Mouse (Mus musculus): Measurements from ENCODE around the gene Zbtb39. TPM values are rescaled to one million over a fixed set of nuclear protein-coding genes. Genes with fewer than 3 reads are reported as not detected.
A peak's percentile ranks its signal among the peaks of the same experiment; 100 is the strongest.
"Not testable (repeated sequence)": the region's sequence is repeated elsewhere in the genome, so short reads cannot be mapped to it uniquely, and the experiment has no call there.

Gene Zbtb39
- polyA plus RNA-seq, 1 experiment from 2014 or later = 0.70 TPM

GRCm38 (mm10) chr10:127759181-127760110, 20.1 kb downstream of the Zbtb39 start, which contains the start of the genes Rdh1 and Rdh16f1:
Gene Rdh1, plus strand, starts transcription at chr10:127759721.
Gene Rdh16f1, plus strand, starts transcription at chr10:127759787.
- H3K27ac ChIP-seq (ENCODE audit: low read length) = peak within 1 kb of the TSS; percentile 59
- H3K9ac ChIP-seq (ENCODE audit: low read depth, low read length) = no peak within 1 kb of the TSS
- H3K4me2 ChIP-seq (ENCODE audit: low read depth, low read length) = no peak within 1 kb of the TSS
- ATAC-seq (ENCODE audit: low read depth) = 0 out of 2 replicates have a peak, but pooled peaks have one; percentile 20
- peaks cover 12% of the 10 kb centered on the region for H3K4me1 ChIP-seq (ENCODE audit: control insufficient read depth, low read depth, low read length)
- no peaks in the 10 kb centered on the region for H3K9me3 ChIP-seq (replicated peaks; ENCODE audit: control insufficient read depth, low read length)
- no peak within 1 kb of the TSS for H3K4me3 ChIP-seq (ENCODE audit: low read depth, low read length)
- no peaks in the 10 kb centered on the region for H3K27me3 ChIP-seq (ENCODE audit: control insufficient read depth, insufficient read depth, low read depth, low read length)
- H3K36me3 ChIP-seq (ENCODE audit: control insufficient read depth, insufficient read depth) = no peaks in the 10 kb centered on the region
- WGBS (ENCODE audit: insufficient replicate concordance) = 50% methylated on average over 9 of the region's 9 CpGs

- ATAC-seq (ENCODE audit: low read depth); H3K9me3 ChIP-seq (replicated peaks; ENCODE audit: control insufficient read depth, low read length); H3K27ac ChIP-seq (ENCODE audit: low read length); H3K4me2 ChIP-seq (ENCODE audit: low read depth, low read length); H3K27me3 ChIP-seq (ENCODE audit: control insufficient read depth, insufficient read depth, low read depth, low read length); H3K36me3 ChIP-seq (ENCODE audit: control insufficient read depth, insufficient read depth); H3K4me1 ChIP-seq (ENCODE audit: control insufficient read depth, low read depth, low read length); H3K4me3 ChIP-seq (ENCODE audit: low read depth, low read length); H3K9ac ChIP-seq (ENCODE audit: low read depth, low read length): not testable (repeated sequence)
- 57% methylated on average over 10 of the region's 10 CpGs for WGBS (ENCODE audit: insufficient replicate concordance)
Observed at GRCm38 (mm10) chr10:127762926-127763325, 23.6 kb downstream of the Zbtb39 start.

- peak; percentile 81 for ATAC-seq (ENCODE audit: low read depth)
- H3K27me3 ChIP-seq (ENCODE audit: control insufficient read depth, insufficient read depth, low read depth, low read length) = no peaks in the 10 kb centered on the region
- H3K4me3 ChIP-seq (ENCODE audit: low read depth, low read length) = no peak overlapping the region
- no peaks in the 10 kb centered on the region for H3K9me3 ChIP-seq (replicated peaks; ENCODE audit: control insufficient read depth, low read length)
- H3K4me2 ChIP-seq (ENCODE audit: low read depth, low read length) = no peak overlapping the region
- H3K9ac ChIP-seq (ENCODE audit: low read depth, low read length) = no peak overlapping the region
- H3K4me1 ChIP-seq (ENCODE audit: control insufficient read depth, low read depth, low read length) = no peaks in the 10 kb centered on the region; the same call in 1 of the 2 replicates
- H3K27ac ChIP-seq (ENCODE audit: low read length) = peak overlapping the region; percentile 69; the same call in 1 of the 2 replicates
- H3K36me3 ChIP-seq (ENCODE audit: control insufficient read depth, insufficient read depth) = no peaks in the 10 kb centered on the region
- WGBS (ENCODE audit: insufficient replicate concordance) = 52% methylated on average over 12 of the region's 12 CpGs
Observed at GRCm38 (mm10) chr10:127763914-127764680, 24.8 kb downstream of the Zbtb39 start.

- Histone ChIP-seq H3K9me3 (replicated peaks; ENCODE audit: control insufficient read depth, low read length) (no peaks in the 10 kb centered on the region), H3K4me3 (ENCODE audit: low read depth, low read length) (no peak overlapping the region), H3K36me3 (ENCODE audit: control insufficient read depth, insufficient read depth) (no peaks in the 10 kb centered on the region), H3K4me1 (ENCODE audit: control insufficient read depth, low read depth, low read length) (no peaks in the 10 kb centered on the region), H3K4me2 (ENCODE audit: low read depth, low read length) (no peak overlapping the region), H3K27me3 (ENCODE audit: control insufficient read depth, insufficient read depth, low read depth, low read length) (no peaks in the 10 kb centered on the region), H3K27ac (ENCODE audit: low read length) (no peak overlapping the region), H3K9ac (ENCODE audit: low read depth, low read length) (no peak overlapping the region)
- no peak for ATAC-seq (ENCODE audit: low read depth)
- WGBS (ENCODE audit: insufficient replicate concordance) = 63% methylated on average over 1 of the region's 1 CpGs
Observed at GRCm38 (mm10) chr10:127766564-127766963, 27.2 kb downstream of the Zbtb39 start.

- peak; percentile 39; the same call in 1 of the 2 replicates for ATAC-seq (ENCODE audit: low read depth)
Observed at GRCm38 (mm10) chr10:127776011-127776410, 36.7 kb downstream of the Zbtb39 start, which contains the start of gene Rdh9. Gene Rdh9, plus strand, starts transcription at chr10:127776386.

GRCm38 (mm10) chr10:127782321-127782720, 43.0 kb downstream of the Zbtb39 start:
- H3K9me3 ChIP-seq (replicated peaks; ENCODE audit: control insufficient read depth, low read length); H3K27me3 ChIP-seq (ENCODE audit: control insufficient read depth, insufficient read depth, low read depth, low read length); H3K9ac ChIP-seq (ENCODE audit: low read depth, low read length); H3K27ac ChIP-seq (ENCODE audit: low read length); H3K4me3 ChIP-seq (ENCODE audit: low read depth, low read length); H3K4me1 ChIP-seq (ENCODE audit: control insufficient read depth, low read depth, low read length); H3K4me2 ChIP-seq (ENCODE audit: low read depth, low read length); ATAC-seq (ENCODE audit: low read depth); H3K36me3 ChIP-seq (ENCODE audit: control insufficient read depth, insufficient read depth): not testable (repeated sequence)
- WGBS (ENCODE audit: insufficient replicate concordance) = 82% methylated on average over 17 of the region's 17 CpGs

More at GRCm38 (mm10) chr10:127776011-127776410, 36.7 kb downstream of the Zbtb39 start, which contains the start of gene Rdh9:
- Histone ChIP-seq H3K9me3 (replicated peaks; ENCODE audit: control insufficient read depth, low read length) (no peaks in the 10 kb centered on the region), H3K4me3 (ENCODE audit: low read depth, low read length) (no peak within 1 kb of the TSS), H3K4me1 (ENCODE audit: control insufficient read depth, low read depth, low read length) (no peaks in the 10 kb centered on the region), H3K9ac (ENCODE audit: low read depth, low read length) (no peak within 1 kb of the TSS), H3K36me3 (ENCODE audit: control insufficient read depth, insufficient read depth) (no peaks in the 10 kb centered on the region), H3K27ac (ENCODE audit: low read length) (no peak within 1 kb of the TSS), H3K27me3 (ENCODE audit: control insufficient read depth, insufficient read depth, low read depth, low read length) (no peaks in the 10 kb centered on the region), H3K4me2 (ENCODE audit: low read depth, low read length) (no peak within 1 kb of the TSS)
- 33% methylated on average over 2 of the region's 2 CpGs for WGBS (ENCODE audit: insufficient replicate concordance)

GRCm38 (mm10) chr10:127785411-127785810, 46.1 kb downstream of the Zbtb39 start:
- H3K4me2 ChIP-seq (ENCODE audit: low read depth, low read length); H3K4me1 ChIP-seq (ENCODE audit: control insufficient read depth, low read depth, low read length); ATAC-seq (ENCODE audit: low read depth); H3K4me3 ChIP-seq (ENCODE audit: low read depth, low read length); H3K9me3 ChIP-seq (replicated peaks; ENCODE audit: control insufficient read depth, low read length); H3K27ac ChIP-seq (ENCODE audit: low read length); H3K36me3 ChIP-seq (ENCODE audit: control insufficient read depth, insufficient read depth); H3K27me3 ChIP-seq (ENCODE audit: control insufficient read depth, insufficient read depth, low read depth, low read length); H3K9ac ChIP-seq (ENCODE audit: low read depth, low read length): not testable (repeated sequence)
- WGBS (ENCODE audit: insufficient replicate concordance) = 55% methylated on average over 1 of the region's 1 CpGs
